Mouse (Mus musculus) brain, adult 2 months (tissue): ENCODE measurements around the gene Disc1.

Experiments used
- DNase-seq: peaks from one replicate; pipeline ENCODE4 v3.0.0; 2011; ENCODE audit warnings: low read depth, low spot score

Gene Disc1

DNA sequence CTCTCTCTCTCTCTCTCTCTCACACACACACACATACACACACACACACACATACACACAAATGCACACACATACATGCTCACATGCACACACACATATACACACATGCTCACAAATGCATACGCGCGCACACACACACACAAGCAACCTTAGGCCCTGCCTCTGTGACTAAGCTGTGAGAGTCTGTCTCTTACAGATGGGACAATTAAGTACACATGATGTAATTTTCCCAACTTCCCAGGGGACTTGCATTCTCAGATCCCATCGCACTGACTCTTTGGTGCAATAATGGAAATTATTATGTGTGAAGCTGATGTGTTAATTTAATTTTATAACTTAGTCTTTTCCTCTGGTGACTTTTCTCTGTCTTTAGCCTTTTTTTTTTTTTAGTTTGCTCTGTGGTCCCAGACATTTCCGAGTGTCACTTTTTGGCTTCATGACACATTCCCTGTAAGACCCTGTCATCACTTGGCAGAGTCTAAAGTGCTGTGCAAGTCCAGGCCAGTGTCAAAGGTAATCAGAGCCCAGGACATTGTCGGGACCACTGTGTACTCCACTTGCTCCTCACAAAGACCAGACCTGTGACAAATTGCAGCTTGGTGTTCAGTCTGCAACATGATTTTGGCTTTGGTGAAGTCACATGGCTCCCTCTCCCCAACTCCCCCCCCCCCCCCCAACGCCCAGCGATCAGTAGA lies 205.0 kb downstream of the Disc1 start:
- no peak for DNase-seq

GRCm38 (mm10) chr8:125268181-125268705 lies 214.2 kb downstream of the Disc1 start:
- DNase-seq, result peak; percentile 63

- no peak for DNase-seq
Measured at GRCm38 (mm10) chr8:125270292-125270691, 216.3 kb downstream of the Disc1 start.

- DNase-seq, result peak; percentile 29
Measured at GRCm38 (mm10) chr8:125271357-125271756, 217.4 kb downstream of the Disc1 start.

DNA sequence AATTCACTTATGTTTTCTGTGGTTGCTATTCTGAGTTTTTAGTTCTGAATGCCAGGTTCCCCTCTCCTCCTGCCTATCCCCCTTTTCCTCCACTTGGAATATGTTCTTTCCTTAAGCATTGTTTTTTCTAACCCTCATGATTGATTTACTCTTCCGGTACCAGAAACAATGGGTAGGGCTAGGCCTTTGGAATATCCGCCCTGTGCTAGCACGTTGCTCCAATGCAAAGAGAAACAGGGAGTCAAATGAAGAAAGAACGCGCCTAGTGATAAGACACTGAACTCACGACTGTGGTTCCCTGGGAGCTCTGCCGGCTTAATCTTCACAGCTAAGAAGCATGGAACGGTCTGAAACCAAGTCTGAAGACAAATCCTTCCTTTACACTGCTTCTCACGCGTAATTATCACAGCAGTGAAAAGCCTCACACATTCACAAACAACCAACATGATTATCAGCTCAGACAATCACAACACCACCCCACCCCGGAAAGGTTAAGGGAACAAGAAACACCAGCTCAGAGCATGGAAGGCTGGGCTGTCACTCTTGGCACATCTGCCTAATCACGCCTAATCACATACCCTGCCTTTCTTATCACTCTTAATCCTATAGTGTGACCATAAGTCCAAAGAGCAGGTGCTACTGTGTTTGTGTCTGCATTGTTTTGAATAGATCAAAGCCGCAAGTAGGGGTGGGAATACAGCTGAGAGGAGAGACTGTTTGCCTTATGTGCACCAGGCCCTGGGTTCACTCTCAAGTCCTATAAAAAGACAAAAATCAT lies 218.3 kb downstream of the Disc1 start:
- DNase-seq, result no peak

DNA sequence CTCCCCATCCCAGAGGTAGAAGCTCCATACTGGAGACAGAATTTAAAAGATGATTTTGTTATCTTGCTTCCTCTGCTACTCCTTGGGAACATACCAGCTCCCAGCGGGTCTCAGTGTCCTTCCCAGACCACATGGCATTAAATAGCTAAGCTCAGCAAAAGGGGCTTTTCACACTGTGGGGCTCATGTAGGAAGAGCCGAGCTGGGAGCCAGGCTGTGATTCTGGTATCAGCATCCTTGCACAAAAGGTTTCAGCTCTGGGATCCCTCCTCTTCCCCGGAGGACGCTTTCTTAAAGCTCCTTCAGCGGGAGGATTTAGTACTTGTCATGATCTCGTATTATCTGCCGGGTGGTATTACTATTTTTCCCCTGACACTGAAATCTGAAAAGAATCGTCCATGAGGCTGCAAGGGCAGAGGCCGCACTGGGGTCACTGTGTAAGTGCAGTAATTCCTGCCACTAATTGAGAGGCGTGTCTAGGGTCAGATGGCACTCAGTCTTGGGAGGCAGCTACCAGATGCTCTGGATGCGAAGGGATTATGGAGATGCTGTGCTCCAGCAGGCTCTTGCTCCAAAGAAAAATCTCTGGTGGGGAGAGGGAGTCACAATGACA lies 223.2 kb downstream of the Disc1 start:
- DNase-seq, result no peak

DNA sequence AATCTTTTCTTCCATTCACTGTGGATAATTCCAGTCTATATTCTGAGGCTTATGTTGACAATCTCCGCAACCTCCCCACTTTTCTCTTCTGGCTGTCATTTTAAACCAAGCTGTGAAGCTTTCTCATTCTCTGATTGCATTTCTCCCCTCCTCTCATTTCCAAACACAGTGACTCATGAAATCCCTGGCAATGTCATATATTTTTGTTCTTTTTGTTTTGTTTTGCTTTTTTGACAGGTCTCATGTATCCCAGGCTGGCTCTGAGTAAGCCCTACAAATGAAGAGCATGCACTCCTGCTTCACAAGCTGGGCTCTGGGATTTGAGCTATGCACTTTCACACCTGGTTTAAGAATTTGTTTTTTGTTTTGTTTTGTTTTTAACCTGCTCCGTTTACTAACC lies 225.2 kb downstream of the Disc1 start:
- DNase-seq, result peak; percentile 51

DNA sequence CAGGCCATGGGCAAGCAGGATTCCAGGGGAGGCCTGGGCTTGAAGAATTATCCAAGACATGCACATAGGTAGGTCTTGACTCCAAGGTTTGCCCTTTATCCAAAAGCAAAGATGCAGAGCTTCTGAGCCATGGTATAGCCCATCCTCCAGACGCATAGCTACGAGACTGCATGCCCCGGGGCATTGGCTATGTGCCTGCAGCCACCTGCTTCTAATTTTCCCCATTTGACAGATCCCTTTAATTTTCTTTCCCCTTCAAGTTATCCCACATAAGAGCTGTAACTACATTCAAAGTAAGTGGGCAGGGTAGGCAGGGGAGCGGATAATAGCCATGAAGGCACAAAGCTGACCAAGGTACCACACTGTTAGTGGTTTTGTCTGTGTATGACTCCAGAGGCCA lies 225.9 kb downstream of the Disc1 start:
- DNase-seq, result no peak

GRCm38 (mm10) chr8:125282531-125282930 lies 228.5 kb downstream of the Disc1 start:
- DNase-seq, result peak; percentile 60

DNA sequence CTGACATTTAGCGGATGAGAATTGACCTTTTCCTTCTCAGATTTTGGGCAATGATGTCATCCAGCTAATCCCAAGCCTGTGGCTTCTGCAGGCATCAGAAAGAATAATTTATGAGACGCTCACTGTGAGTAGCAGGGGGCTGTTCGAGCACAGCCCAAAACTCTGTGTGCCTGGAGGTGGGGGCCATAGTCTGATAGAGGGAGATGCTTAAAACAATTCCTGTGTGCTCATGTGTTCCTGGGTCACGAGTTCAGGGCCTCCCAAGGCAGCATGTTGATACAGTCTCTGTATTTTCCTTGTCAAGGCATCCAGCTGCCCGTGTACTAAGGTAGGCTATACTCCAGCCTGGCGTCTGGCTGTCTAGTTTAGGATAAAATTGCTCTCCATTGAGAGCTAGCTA lies 229.5 kb downstream of the Disc1 start:
- no peak for DNase-seq

DNA sequence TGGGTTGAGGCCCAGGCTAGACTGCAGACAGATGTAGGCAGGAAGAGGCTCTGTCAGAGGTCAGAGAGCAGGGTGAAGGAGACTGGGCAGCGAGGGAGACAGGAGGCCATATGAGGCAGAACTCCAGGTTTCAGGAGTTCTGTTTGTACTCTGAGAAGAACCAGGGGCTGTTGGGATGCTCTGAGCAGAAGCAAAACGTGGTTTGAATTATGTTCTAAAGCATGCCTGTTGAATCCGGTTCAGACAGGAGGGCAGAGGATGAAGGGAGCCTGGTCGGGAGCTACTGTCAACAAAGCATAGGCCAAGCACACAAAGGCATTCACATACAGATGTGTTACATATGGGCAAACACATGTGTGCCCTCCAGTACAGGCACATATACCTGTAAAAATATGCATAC lies 230.9 kb downstream of the Disc1 start:
- DNase-seq, result no peak

DNA sequence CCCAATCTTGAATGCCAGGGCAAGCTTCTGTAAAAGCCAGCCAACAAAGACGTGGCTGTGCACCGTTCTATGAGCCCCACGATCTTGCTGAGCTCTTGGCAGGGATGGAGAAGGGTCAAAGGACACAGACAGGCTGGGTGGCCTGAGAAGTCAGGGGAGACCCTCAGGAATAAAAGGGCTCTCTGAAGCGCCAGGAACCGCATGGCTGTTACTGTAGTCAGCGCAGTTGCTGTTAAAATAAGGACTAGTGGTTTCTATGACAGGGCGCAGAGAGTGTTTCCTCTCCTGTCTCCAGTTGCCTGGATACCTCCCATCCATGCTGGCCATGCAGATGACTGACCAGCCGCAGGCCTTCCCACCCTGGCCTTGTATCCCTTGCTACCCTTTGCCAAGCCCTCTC lies 231.4 kb downstream of the Disc1 start:
- no peak for DNase-seq

- peak; percentile 72 for DNase-seq
Measured at GRCm38 (mm10) chr8:125285966-125286681, 232.1 kb downstream of the Disc1 start.

DNA sequence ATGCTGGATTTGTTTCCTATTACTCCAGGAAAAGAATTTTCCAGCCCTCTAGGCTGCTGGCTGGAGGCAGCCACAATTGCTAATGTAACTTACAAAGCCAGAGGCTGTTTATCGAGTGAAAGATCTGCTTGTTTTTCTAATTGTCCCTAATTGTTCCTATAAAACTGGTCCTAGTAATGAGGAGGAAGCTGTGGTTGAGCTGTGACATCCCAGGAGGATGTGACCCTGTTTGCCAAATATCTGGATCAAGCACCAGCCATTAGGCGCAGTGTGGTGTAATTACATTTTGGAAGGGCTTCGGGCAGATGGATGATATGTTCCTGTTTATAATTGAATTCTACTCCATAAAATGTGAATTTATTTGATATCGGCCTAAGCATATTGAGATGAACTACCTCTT lies 233.3 kb downstream of the Disc1 start:
- no peak for DNase-seq

DNA sequence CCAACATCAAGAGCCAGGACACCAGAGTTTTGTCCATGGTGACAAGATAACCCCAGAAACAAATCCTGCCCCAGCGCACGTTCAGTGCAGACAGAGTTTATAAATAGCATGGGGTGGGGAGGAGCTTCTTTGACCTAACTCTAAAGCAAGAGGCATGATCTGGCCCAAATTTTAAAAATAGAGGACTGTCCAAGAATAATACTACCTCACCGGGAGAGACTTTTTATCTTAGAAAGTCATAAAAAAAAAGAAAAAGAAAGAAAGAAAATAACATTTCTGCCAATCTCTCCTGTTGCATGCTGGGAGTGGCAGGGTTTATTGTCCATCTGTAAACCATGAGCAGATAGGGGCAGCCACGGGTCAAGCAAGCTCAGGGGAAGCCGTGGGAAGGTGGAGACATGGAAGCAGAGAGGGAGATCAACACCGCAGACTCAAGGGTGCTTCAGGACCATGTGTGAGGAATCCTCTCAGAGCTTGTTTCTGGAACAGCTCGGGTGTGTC lies 233.9 kb downstream of the Disc1 start:
- DNase-seq, result no peak

- DNase-seq, result no peak
Measured at GRCm38 (mm10) chr8:125291506-125291905, 237.5 kb downstream of the Disc1 start.

GRCm38 (mm10) chr8:125291932-125292717 lies 238.1 kb downstream of the Disc1 start:
- DNase-seq, result no peak

DNA sequence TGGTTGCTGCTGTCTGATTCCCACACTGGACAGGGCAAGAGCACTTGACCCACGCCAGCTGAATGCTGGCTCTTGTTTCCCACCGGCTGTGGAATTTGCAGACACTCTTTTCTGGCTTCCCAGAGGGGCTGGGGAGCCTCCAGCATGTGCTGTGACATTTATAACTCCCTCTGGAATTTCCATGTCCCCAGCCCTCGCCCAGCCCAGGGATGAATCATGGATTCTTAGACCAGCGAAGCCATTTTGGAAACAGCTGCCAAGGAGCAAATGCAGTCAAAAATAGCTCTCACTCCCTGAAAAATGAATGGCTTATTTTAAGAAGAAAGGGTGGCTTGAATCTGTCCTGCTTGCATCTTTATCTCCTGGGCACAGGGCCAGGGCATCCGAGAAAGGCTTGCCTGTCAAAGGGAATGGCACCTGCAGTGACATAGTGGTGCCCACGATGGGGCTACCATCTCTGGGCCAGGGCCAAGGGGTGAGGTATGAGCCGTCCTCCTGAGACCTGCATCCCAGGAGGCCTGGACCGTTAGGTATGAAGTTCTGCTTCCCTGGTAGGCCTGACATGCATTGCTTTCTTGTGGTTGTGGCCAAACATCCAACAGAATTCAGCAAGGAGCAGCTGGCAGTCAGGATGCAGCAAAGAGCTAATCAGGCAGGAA lies 239.1 kb downstream of the Disc1 start:
- peak; percentile 93 for DNase-seq

GRCm38 (mm10) chr8:125299248-125299647 lies 245.3 kb downstream of the Disc1 start:
- no peak for DNase-seq

- no peak for DNase-seq
Measured at GRCm38 (mm10) chr8:125301931-125302361, 248.0 kb downstream of the Disc1 start.
